Mouse (Mus musculus) gastrocnemius, postnatal 10 days (tissue): ENCODE measurements around the gene Fam234b. TPM values are rescaled to one million over a fixed set of nuclear protein-coding genes. Genes with fewer than 3 reads are reported as not detected.
A peak's percentile ranks its signal among the peaks of the same experiment; 100 is the strongest.

Source experiments
- DNase-seq: peaks from one replicate; pipeline ENCODE4 v3.0.0; 2021; ENCODE audit warnings: mixed read lengths
- total RNA-seq, 2 experiments: library from RNA; stranded (reverse); gene quantifications; 2 replicates each; pipeline ENCODE4 v1.2.3; 2021

Gene Fam234b
- total RNA-seq, 2 experiments from 2014 or later = 3.0 to 6.9 TPM

- no peak for DNase-seq
Measured at GRCm38 (mm10) chr6:135228465-135228941, 30.7 kb downstream of the Fam234b start.

- no peak for DNase-seq
Measured at GRCm38 (mm10) chr6:135230586-135230985, 32.8 kb downstream of the Fam234b start.

- DNase-seq = no peak
Measured at GRCm38 (mm10) chr6:135232443-135233182, 34.8 kb downstream of the Fam234b start.

GRCm38 (mm10) chr6:135235742-135236141 lies 38.0 kb downstream of the Fam234b start:
- DNase-seq = no peak

GRCm38 (mm10) chr6:135236576-135236975 lies 38.8 kb downstream of the Fam234b start:
- no peak for DNase-seq

GRCm38 (mm10) chr6:135237326-135237725 lies 39.5 kb downstream of the Fam234b start:
- no peak for DNase-seq

- DNase-seq = no peak
Measured at GRCm38 (mm10) chr6:135238211-135238610, 40.4 kb downstream of the Fam234b start.

- DNase-seq = no peak
Measured at GRCm38 (mm10) chr6:135240361-135240760, 42.6 kb downstream of the Fam234b start.

GRCm38 (mm10) chr6:135245586-135245985 lies 47.8 kb downstream of the Fam234b start:
- no peak for DNase-seq

GRCm38 (mm10) chr6:135247861-135248260 lies 50.1 kb downstream of the Fam234b start:
- no peak for DNase-seq

GRCm38 (mm10) chr6:135249846-135250531 lies 52.2 kb downstream of the Fam234b start:
- DNase-seq = peak; percentile 66

- DNase-seq = no peak
Measured at GRCm38 (mm10) chr6:135250926-135251699, 53.3 kb downstream of the Fam234b start.

GRCm38 (mm10) chr6:135251849-135252727 lies 54.3 kb downstream of the Fam234b start:
- DNase-seq = no peak

- DNase-seq = peak; percentile 79
Measured at GRCm38 (mm10) chr6:135252728-135253077, 54.9 kb downstream of the Fam234b start.

GRCm38 (mm10) chr6:135254153-135254552 lies 56.4 kb downstream of the Fam234b start, which contains the start of gene Gsg1:
Gene Gsg1, minus strand, starts transcription at chr6:135254351.
- no peak for DNase-seq

- no peak for DNase-seq
Measured at GRCm38 (mm10) chr6:135260435-135260834, 62.7 kb downstream of the Fam234b start.

- no peak for DNase-seq
Measured at GRCm38 (mm10) chr6:135261124-135261523, 63.3 kb downstream of the Fam234b start.

GRCm38 (mm10) chr6:135262565-135262964 lies 64.8 kb downstream of the Fam234b start:
- DNase-seq = no peak

- no peak for DNase-seq
Measured at GRCm38 (mm10) chr6:135264136-135264535, 66.4 kb downstream of the Fam234b start.

- DNase-seq = no peak
Measured at GRCm38 (mm10) chr6:135266056-135266455, 68.3 kb downstream of the Fam234b start.

- DNase-seq = no peak
Measured at GRCm38 (mm10) chr6:135267221-135267620, 69.4 kb downstream of the Fam234b start.

- no peak for DNase-seq
Measured at GRCm38 (mm10) chr6:135268392-135268791, 70.6 kb downstream of the Fam234b start.
